Mouse (Mus musculus) CH12.LX (cell line): Measurements from ENCODE around the gene Washc2. TPM values are rescaled to one million over a fixed set of nuclear protein-coding genes. Genes with fewer than 3 reads are reported as not detected.

ENCODE experiments used
- DNase-seq: peaks from one replicate; pipeline ENCODE4 v3.0.0-alpha.2; 2013; ENCODE audit errors: extremely low read depth
- H3K27ac ChIP-seq: 2 replicates; pipeline ENCODE4 v1.5.1; 2012; ENCODE audit warnings: low read depth, mild to moderate bottlenecking, control low read depth, moderate library complexity; ENCODE audit not compliant: insufficient read depth
- H3K27me3 ChIP-seq: replicated peaks from 2 replicates; pipeline ENCODE3; 2012; ENCODE audit warnings: inconsistent platforms
- H3K36me3 ChIP-seq, 2 experiments: replicated peaks in 1 of 2; 2 replicates each; pipeline versions ENCODE3 to v1.6.1; 2012; ENCODE audit warnings: inconsistent platforms in 1 of 2, low read length in 1 of 2, mild to moderate bottlenecking in 1 of 2, mixed read lengths in 1 of 2, moderate library complexity in 1 of 2; ENCODE audit not compliant: control insufficient read depth in 1 of 2, insufficient read depth in 1 of 2
- H3K4me1 ChIP-seq, 2 experiments: 2 replicates each; pipeline ENCODE4 v1.6.1; 2012; ENCODE audit warnings: inconsistent platforms in 1 of 2, moderate library complexity in 1 of 2; ENCODE audit not compliant: insufficient read depth in 2 of 2, control insufficient read depth in 1 of 2
- H3K4me2 ChIP-seq: 2 replicates; pipeline ENCODE4 v1.6.1; 2012; ENCODE audit warnings: low read depth, mild to moderate bottlenecking, control low read depth; ENCODE audit not compliant: poor library complexity, insufficient read depth, severe bottlenecking
- H3K4me3 ChIP-seq, 3 experiments: fragments of 150-350 bp in 1 of 3; sonication (generic) in 1 of 3; replicated peaks in 1 of 3; 2 replicates each; pipeline versions ENCODE3 to v1.5.1; 2011 to 2012; ENCODE audit warnings: low read depth in 2 of 3, low read length in 2 of 3, mild to moderate bottlenecking in 2 of 3, moderate library complexity in 2 of 3, control low read depth in 1 of 3, improper control_type of control experiment in 1 of 3, inconsistent platforms in 1 of 3, mixed read lengths in 1 of 3; ENCODE audit not compliant: poor library complexity in 1 of 3
- H3K79me2 ChIP-seq: replicated peaks from 2 replicates; pipeline ENCODE4 v1.6.1; 2012; ENCODE audit warnings: mild to moderate bottlenecking, moderate library complexity; ENCODE audit not compliant: control insufficient read depth, poor library complexity, insufficient read depth, severe bottlenecking; ENCODE audit errors: extremely low read depth
- H3K9ac ChIP-seq: 2 replicates; pipeline ENCODE4 v1.6.1; 2012; ENCODE audit warnings: low read depth, mild to moderate bottlenecking, control low read depth, moderate library complexity; ENCODE audit not compliant: insufficient read depth
- H3K9me3 ChIP-seq: replicated peaks from 2 replicates; pipeline ENCODE3; 2012; ENCODE audit warnings: low read length, inconsistent platforms, mixed read lengths
- CHD1 ChIP-seq: IDR thresholded peaks from 2 replicates; pipeline ENCODE4 v1.6.1; 2012; ENCODE audit warnings: low read depth, low read length, improper control_type of control experiment, inconsistent platforms
- ETS1 ChIP-seq: conservative IDR thresholded peaks from 2 replicates; pipeline ENCODE4 v1.6.1; 2012; ENCODE audit warnings: low read depth, mild to moderate bottlenecking, inconsistent platforms, low read length, improper control_type of control experiment, moderate library complexity
- IRF4 ChIP-seq: IDR thresholded peaks from 2 replicates; pipeline ENCODE4 v1.6.1; 2014; ENCODE audit warnings: low read depth, mild to moderate bottlenecking, inconsistent platforms, low read length, improper control_type of control experiment
- JUND ChIP-seq: conservative IDR thresholded peaks from 2 replicates; pipeline ENCODE4 v1.6.1; 2011; ENCODE audit warnings: low read depth, low read length, improper control_type of control experiment
- MAX ChIP-seq: IDR thresholded peaks from 2 replicates; pipeline ENCODE4 v1.6.1; 2011; ENCODE audit warnings: low read length, improper control_type of control experiment
- MAZ ChIP-seq: IDR thresholded peaks from 2 replicates; pipeline ENCODE4 v1.6.1; 2012; ENCODE audit warnings: low read depth, mild to moderate bottlenecking, inconsistent platforms, low read length, improper control_type of control experiment, moderate library complexity
- POLR2A ChIP-seq: IDR thresholded peaks from 2 replicates; pipeline ENCODE4 v1.6.1; 2011; ENCODE audit warnings: low read depth, mild to moderate bottlenecking, improper control_type of control experiment, low read length
- POLR2AphosphoS2 ChIP-seq: IDR thresholded peaks from 2 replicates; pipeline ENCODE4 v1.6.1; 2011; ENCODE audit warnings: low read depth, low read length, improper control_type of control experiment
- SMC3 ChIP-seq: IDR thresholded peaks from 2 replicates; pipeline ENCODE4 v1.6.1; 2011; ENCODE audit warnings: low read depth, low read length, improper control_type of control experiment
- TBP ChIP-seq: conservative IDR thresholded peaks from 2 replicates; pipeline ENCODE4 v1.6.1; 2011; ENCODE audit warnings: low read depth, low read length, improper control_type of control experiment
- TCF12 ChIP-seq: IDR thresholded peaks from 2 replicates; pipeline ENCODE4 v1.6.1; 2014; ENCODE audit warnings: low read depth, mild to moderate bottlenecking, inconsistent platforms, low read length, improper control_type of control experiment
- ZC3H11A ChIP-seq: IDR thresholded peaks from 2 replicates; pipeline ENCODE4 v1.6.1; 2012; ENCODE audit warnings: low read depth, mild to moderate bottlenecking, inconsistent platforms, low read length, improper control_type of control experiment
- ZKSCAN1 ChIP-seq: IDR thresholded peaks from 2 replicates; pipeline ENCODE4 v1.6.1; 2012; ENCODE audit warnings: low read depth, inconsistent platforms, low read length, improper control_type of control experiment, borderline replicate concordance
- dilution Hi-C: fragments of 300-500 bp; cut with MboI; formaldehyde crosslinking; loops from 2 replicates; pipeline ENCODE4 v1.14.3; 2020; ENCODE audit warnings: low sequenced_read_pairs; ENCODE audit not compliant: extremely low pct_unique_long_range_greater_than_20kb, extremely low pct_ligation_motif_present
- in situ Hi-C: fragments of 300-500 bp; cut with MboI; formaldehyde crosslinking; loops from 3 replicates; pipeline ENCODE4 v1.14.3; 2019; ENCODE audit warnings: low sequenced_read_pairs, low pct_ligation_motif_present, low pct_unique_long_range_greater_than_20kb, mixed read lengths
- polyA plus RNA-seq: library from polyadenylated mRNA; unstranded; fragments of >175 nt; gene quantifications from 2 replicates; pipeline ENCODE4 v1.2.1, GENCODE M21; 2012; ENCODE audit warnings: low read depth; ENCODE audit not compliant: insufficient read length
- total RNA-seq, 2 experiments: library from RNA; depleted of rRNA; stranded (reverse); fragments of 300-350 nt in 1 of 2; fragments of >200 nt in 1 of 2; gene quantifications; 2 replicates each; pipeline ENCODE4 v1.2.3; 2012 to 2014

Washc2 gene
- total and polyA plus RNA-seq, 3 experiments, result 37.3 to 51.7 (median 37.4) TPM

GRCm38 (mm10) chr6:116235336-116235735 lies 27.5 kb downstream of the Washc2 start:
- TF ChIP-seq JUND (no peak), CHD1 (no peak), MAZ (no peak), POLR2AphosphoS2 (no peak), ZKSCAN1 (no peak), MAX (no peak), TCF12 (no peak), ZC3H11A (no peak), SMC3 (no peak), POLR2A (no peak)
- H3K27me3 ChIP-seq, result no peaks in the 10 kb centered on the region
- H3K36me3 ChIP-seq, result peaks cover 49 to 65% of the 10 kb centered on the region in 2 experiments

DNA sequence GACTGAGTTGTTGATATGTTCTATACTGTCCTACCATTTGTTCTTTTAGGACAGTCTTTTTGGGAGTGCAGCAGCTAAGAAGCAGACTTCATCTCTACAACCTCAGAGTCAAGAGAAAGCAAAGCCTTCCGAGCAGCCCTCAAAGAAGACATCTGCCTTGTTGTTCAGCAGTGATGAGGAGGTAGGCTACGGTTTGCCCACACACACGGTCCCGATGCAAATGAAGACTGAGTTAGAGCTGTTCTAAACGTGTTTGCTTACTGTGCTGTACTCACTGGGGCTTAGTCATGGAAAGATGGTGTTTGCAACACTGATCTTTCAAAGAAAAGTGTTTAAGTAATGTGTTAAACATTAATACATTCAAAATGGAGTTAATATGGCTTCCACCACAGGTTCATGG lies 30.2 kb downstream of the Washc2 start:
- Histone ChIP-seq H3K79me2 (no peaks in the 10 kb centered on the region), H3K4me2 (no peak overlapping the region), H3K27ac (no peak overlapping the region), H3K9me3 (no peaks in the 10 kb centered on the region), H3K36me3 (peaks cover 39 to 60% of the 10 kb centered on the region in 2 experiments), H3K4me1 (peaks cover 5 to 37% of the 10 kb centered on the region in 2 experiments), H3K27me3 (no peaks in the 10 kb centered on the region), H3K4me3 (no peak overlapping the region), H3K9ac (no peak overlapping the region)
- dilution Hi-C loops (no loop called here), in situ Hi-C loops (no loop called here)
- TF ChIP-seq ZC3H11A, result no peak
- no peak for TF ChIP-seq JUND
- TF ChIP-seq CHD1, result no peak
- no peak for DNase-seq

More at GRCm38 (mm10) chr6:116235336-116235735, 27.5 kb downstream of the Washc2 start:
- H3K4me1 ChIP-seq, result peaks cover 2 to 25% of the 10 kb centered on the region in 2 experiments
- H3K79me2 ChIP-seq, result no peaks in the 10 kb centered on the region
- in situ Hi-C loops (no loop called here), dilution Hi-C loops (no loop called here)
- no peak overlapping the region for H3K4me2 ChIP-seq
- no peaks in the 10 kb centered on the region for H3K9me3 ChIP-seq
- DNase-seq, result peak; percentile 31
- no peak overlapping the region for H3K9ac ChIP-seq
- H3K27ac ChIP-seq, result no peak overlapping the region
- no peak overlapping the region for H3K4me3 ChIP-seq

GRCm38 (mm10) chr6:116240371-116240770 lies 32.5 kb downstream of the Washc2 start:
- dilution Hi-C loops, result no loop called here
- Histone ChIP-seq H3K36me3 (peaks cover 43 to 73% of the 10 kb centered on the region in 2 experiments), H3K9ac (no peak overlapping the region), H3K4me3 (no peak overlapping the region), H3K79me2 (no peaks in the 10 kb centered on the region), H3K27me3 (no peaks in the 10 kb centered on the region)
- TF ChIP-seq TBP, result no peak
- 0 out of 2 replicates have a peak, but pooled peaks have one; percentile 20 for TF ChIP-seq IRF4
- peak; percentile 26; the same call in 1 of the 2 replicates for TF ChIP-seq ETS1
- TF ChIP-seq, all 38 proteins: peak for 2
- DNase-seq, result peak; percentile 70
- Histone ChIP-seq H3K9me3 (no peaks in the 10 kb centered on the region), H3K27ac (no peak overlapping the region), H3K4me1 (peaks cover 5 to 32% of the 10 kb centered on the region in 2 experiments), H3K4me2 (no peak overlapping the region)
- in situ Hi-C loops, result no loop called here
